Mouse (Mus musculus) midbrain, embryonic 12.5 days (tissue): ENCODE measurements around the gene Gm47429. TPM values are rescaled to one million over a fixed set of nuclear protein-coding genes. Genes with fewer than 3 reads are reported as not detected.
A peak's percentile ranks its signal among the peaks of the same experiment; 100 is the strongest.

ENCODE experiments used
- ATAC-seq: fragments of 200-750 bp; cut with Nextera tagmentation; 2 replicates; pipeline ENCODE4 v1.8.0; 2017; ENCODE audit warnings: low read depth, moderate TSS enrichment, moderate library complexity; ENCODE audit not compliant: low FRiP score
- H3K27ac ChIP-seq: fragments of 300-500 bp; sonication (generic); replicated peaks from 2 replicates; pipeline ENCODE4 v1.5.1; 2016; ENCODE audit warnings: mild to moderate bottlenecking
- H3K27me3 ChIP-seq: fragments of 300-500 bp; sonication (generic); 2 replicates; pipeline ENCODE4 v1.6.1; 2016; ENCODE audit warnings: mild to moderate bottlenecking
- H3K36me3 ChIP-seq: fragments of 300-500 bp; sonication (generic); 2 replicates; pipeline ENCODE4 v1.6.1; 2016
- H3K4me1 ChIP-seq: fragments of 300-500 bp; sonication (generic); 2 replicates; pipeline ENCODE4 v1.6.1; 2016
- H3K4me2 ChIP-seq: fragments of 300-500 bp; sonication (generic); replicated peaks from 2 replicates; pipeline ENCODE4 v1.6.1; 2016; ENCODE audit warnings: mild to moderate bottlenecking, moderate library complexity
- H3K4me3 ChIP-seq: fragments of 300-500 bp; sonication (generic); 2 replicates; pipeline ENCODE4 v1.5.1; 2016; ENCODE audit warnings: mild to moderate bottlenecking
- H3K9ac ChIP-seq: fragments of 300-500 bp; sonication (generic); replicated peaks from 2 replicates; pipeline ENCODE4 v1.6.1; 2016; ENCODE audit warnings: mild to moderate bottlenecking, moderate library complexity
- H3K9me3 ChIP-seq: fragments of 300-500 bp; sonication (generic); 2 replicates; pipeline ENCODE4 v1.6.1; 2016; ENCODE audit warnings: mild to moderate bottlenecking
- WGBS: fragments of 180-500 bp; shearing (Covaris S2); methylation state at CpG from one replicate; pipeline ENCODE4 v1.1.7; 2016; 5-methylcytosine and 5-hydroxymethylcytosine counted together
- polyA plus RNA-seq: library from polyadenylated mRNA; unstranded; fragments of >200 nt; fragmentation: Nextera tagmentation; extraction: Ambion mirVana; gene quantifications from 2 replicates; pipeline ENCODE4 v1.2.1, GENCODE M21; 2016

Gm47429 gene
- polyA plus RNA-seq, 1 experiment from 2014 or later, result not detected

DNA sequence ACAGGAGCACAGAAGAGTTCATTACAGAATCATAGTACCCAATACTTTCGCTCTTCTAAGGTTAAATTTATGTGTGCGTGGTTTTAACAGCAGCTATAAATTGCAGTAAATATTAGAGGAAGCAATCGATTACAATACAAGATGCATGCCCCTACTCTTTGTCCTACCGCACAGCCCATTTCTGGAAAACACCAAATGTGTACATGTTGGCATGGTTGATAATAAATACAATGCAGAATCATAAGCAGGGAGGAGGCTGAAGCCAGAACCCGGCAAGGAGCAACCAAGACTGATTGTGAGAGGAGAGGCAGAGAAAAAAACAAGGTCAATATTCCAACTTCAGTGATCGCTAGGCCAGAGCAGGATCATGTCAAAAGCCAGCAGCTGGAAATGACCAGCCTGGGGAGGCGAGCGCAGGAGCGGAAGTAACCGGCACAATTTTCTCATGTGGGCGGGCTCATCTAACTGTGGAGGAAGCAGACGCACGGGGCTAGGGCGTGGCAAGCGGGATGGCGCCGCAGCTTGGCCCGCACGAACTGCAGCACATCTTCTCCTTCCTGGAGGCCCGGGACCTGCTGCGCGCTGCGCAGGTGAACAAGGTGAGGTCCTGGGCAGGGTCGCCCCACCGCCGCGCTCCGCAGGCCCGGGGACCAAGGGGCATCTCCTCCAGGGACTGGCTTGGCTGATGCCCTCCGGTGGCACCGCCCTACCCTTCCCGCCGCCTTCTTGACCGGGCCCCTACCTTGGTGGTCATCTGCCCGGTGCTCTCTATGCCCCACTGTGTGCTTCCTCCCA lies 26.1 kb downstream of the Gm47429 start, which contains the start of gene Fbxw17:
TSS of gene Fbxw17 (plus strand) at position 476 of the 795 bp plus-strand sequence.
- Histone ChIP-seq H3K4me3 (peak within 1 kb of the TSS; percentile 85), H3K27ac (no peak within 1 kb of the TSS), H3K9me3 (no peaks in the 10 kb centered on the region), H3K4me1 (peaks cover 10% of the 10 kb centered on the region), H3K4me2 (peak within 1 kb of the TSS; percentile 78), H3K36me3 (peaks cover 19% of the 10 kb centered on the region), H3K27me3 (no peaks in the 10 kb centered on the region), H3K9ac (peak within 1 kb of the TSS; percentile 89)
- peak; percentile 97 for ATAC-seq
- WGBS, result 14% methylated on average over 30 of the region's 35 CpGs

Other genes with a start within 250 kb of the Gm47429 start
- not detected in 2 replicates for gene Gm906, start 193.6 kb downstream of the Gm47429 start, polyA plus RNA-seq
- 33.6 and 36.4 TPM in 2 replicates for gene Fbxw17, start 26.0 kb downstream of the Gm47429 start, polyA plus RNA-seq
- not detected in 2 replicates for gene Nutm2, start 23.4 kb upstream of the Gm47429 start, polyA plus RNA-seq
- not detected in 2 replicates for gene Gm904, start 199.3 kb upstream of the Gm47429 start, polyA plus RNA-seq